In the genomic region with DNA sequence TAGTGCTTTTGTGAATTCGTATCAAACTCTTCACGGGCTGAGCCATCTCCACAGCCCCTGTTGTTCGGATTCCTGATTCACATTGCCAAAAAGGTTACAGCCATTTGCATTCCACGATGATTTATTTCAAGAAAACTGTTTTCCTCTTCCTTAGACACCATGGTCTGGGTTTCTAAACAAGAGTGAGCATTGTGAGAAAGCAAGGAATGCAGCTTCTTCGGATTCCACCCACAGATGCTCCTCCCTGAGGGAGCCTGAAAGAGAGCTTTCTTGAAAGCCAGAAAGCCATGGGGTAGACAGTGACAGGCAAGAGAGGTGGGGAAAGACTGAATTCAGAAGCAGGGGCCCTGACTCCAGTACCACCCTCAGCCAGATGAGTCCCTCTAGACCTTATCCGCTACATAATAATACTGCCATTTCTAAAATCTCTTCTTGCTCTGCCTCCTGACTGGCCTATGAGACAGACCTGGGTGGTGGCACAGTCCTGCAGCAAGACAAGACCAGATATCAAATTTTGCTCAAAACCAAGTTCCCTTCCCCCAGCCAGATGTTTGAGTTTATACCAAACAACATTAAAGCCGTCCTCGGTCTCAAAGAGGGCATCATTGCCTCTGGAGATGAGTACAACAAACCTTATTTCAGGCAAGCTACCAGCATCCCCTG, we compare ENCODE assay signal across 19 mouse cellular contexts.
A peak's percentile ranks its signal among the peaks of the same experiment; 100 is the strongest.
DNase-seq lines count a peak whose midpoint lies in the region; ATAC-seq and TF ChIP-seq lines count a peak whose summit lies in the region.
"Had no signal": no experiment of that assay in that cellular context is flagged by ENCODE, and none has a peak within 500 bp of the region (broad histone marks: within the 10 kb centered on the region; RNA-seq: fewer than 3 reads in every experiment).

No protein-coding gene starts in this region.

- H3K4me2 ChIP-seq in midbrain, embryonic 11.5 days, result no peak overlapping the region

- no peak for TF ChIP-seq EP300 in heart, adult 2 months (IDR thresholded peaks at IDR 0.05; ENCODE audit: insufficient read depth, low read depth, low read length)

- intact Hi-C loops in heart, adult 2 months (cut with DNase I), result no loop called here

- no peak overlapping the region for H3K4me3 ChIP-seq in heart, embryonic 10.5 days
- no peak overlapping the region for H3K4me3 ChIP-seq in heart, adult 2 months
- no peak overlapping the region for H3K4me3 ChIP-seq in midbrain, embryonic 11.5 days (ENCODE audit: low read depth, low read length)
- no peak overlapping the region for H3K4me3 ChIP-seq in midbrain, embryonic 10.5 days
- no peak overlapping the region for H3K4me3 ChIP-seq in olfactory bulb, adult 2 months (ENCODE audit: insufficient read depth, low read depth, low read length)

- no peaks in the 10 kb centered on the region for H3K36me3 ChIP-seq in heart, embryonic 10.5 days
- no peaks in the 10 kb centered on the region for H3K36me3 ChIP-seq in heart, adult 2 months (ENCODE audit: control insufficient read depth, insufficient read depth, low read length)
- H3K36me3 ChIP-seq in midbrain, embryonic 11.5 days (ENCODE audit: control insufficient read depth, insufficient read depth, low read length), result no peaks in the 10 kb centered on the region
- H3K36me3 ChIP-seq in midbrain, embryonic 10.5 days, result no peaks in the 10 kb centered on the region

- no peaks in the 10 kb centered on the region for H3K79me2 ChIP-seq in heart, adult 2 months (replicated peaks; ENCODE audit: control insufficient read depth, insufficient read depth, low read length)

- H3K27me3 ChIP-seq in heart, embryonic 10.5 days (ENCODE audit: insufficient read depth, poor library complexity, severe bottlenecking), result no peaks in the 10 kb centered on the region
- no peaks in the 10 kb centered on the region for H3K27me3 ChIP-seq in heart, adult 2 months (ENCODE audit: control insufficient read depth, insufficient read depth, low read length)
- no peaks in the 10 kb centered on the region for H3K27me3 ChIP-seq in midbrain, embryonic 11.5 days (ENCODE audit: control insufficient read depth, insufficient read depth, low read length)
- no peaks in the 10 kb centered on the region for H3K27me3 ChIP-seq in midbrain, embryonic 10.5 days (ENCODE audit: low read depth, poor library complexity, severe bottlenecking)

- no peak overlapping the region for H3K9ac ChIP-seq in heart, adult 2 months (ENCODE audit: low read depth, low read length)
- H3K9ac ChIP-seq in midbrain, embryonic 11.5 days (ENCODE audit: low read length), result no peak overlapping the region

- H3K9me3 ChIP-seq in heart, embryonic 10.5 days, result no peaks in the 10 kb centered on the region
- H3K9me3 ChIP-seq in midbrain, embryonic 11.5 days (ENCODE audit: control insufficient read depth, low read length), result no peaks in the 10 kb centered on the region
- no peaks in the 10 kb centered on the region for H3K9me3 ChIP-seq in midbrain, embryonic 10.5 days (replicated peaks)

- TF ChIP-seq POLR2A in heart, adult 2 months (IDR thresholded peaks at IDR 0.05; ENCODE audit: insufficient read depth, low read depth, low read length), result no peak
- TF ChIP-seq POLR2A in olfactory bulb, adult 2 months (IDR thresholded peaks at IDR 0.05; ENCODE audit: insufficient read depth, low read depth, low read length), result no peak

- peak overlapping the region; percentile 25; the same call in 1 of the 2 replicates for H3K27ac ChIP-seq in heart, embryonic 10.5 days
- H3K27ac ChIP-seq in heart, adult 2 months, result no peak overlapping the region
- no peak overlapping the region for H3K27ac ChIP-seq in midbrain, embryonic 11.5 days (ENCODE audit: low read depth, low read length)
- no peak overlapping the region for H3K27ac ChIP-seq in midbrain, embryonic 10.5 days (replicated peaks)
- peak overlapping the region; percentile 21; the same call in 1 of the 2 replicates for H3K27ac ChIP-seq in olfactory bulb, adult 2 months (ENCODE audit: insufficient read depth, low read depth, low read length)
- H3K27ac ChIP-seq: stomach, postnatal 0 days had no signal

- peaks cover 14% of the 10 kb centered on the region for H3K4me1 ChIP-seq in heart, embryonic 10.5 days
- H3K4me1 ChIP-seq in heart, adult 2 months (ENCODE audit: control insufficient read depth, insufficient read depth, low read length), result no peaks in the 10 kb centered on the region
- H3K4me1 ChIP-seq in midbrain, embryonic 11.5 days (ENCODE audit: control insufficient read depth, insufficient read depth, low read length), result no peaks in the 10 kb centered on the region
- H3K4me1 ChIP-seq in midbrain, embryonic 10.5 days, result peaks cover 17% of the 10 kb centered on the region
- peaks cover 11% of the 10 kb centered on the region for H3K4me1 ChIP-seq in olfactory bulb, adult 2 months (ENCODE audit: control insufficient read depth, insufficient read depth, low read length)

- TF ChIP-seq CTCF in heart, adult 2 months (IDR thresholded peaks at IDR 0.05), result no peak
- no peak for TF ChIP-seq CTCF in olfactory bulb, adult 2 months (IDR thresholded peaks at IDR 0.05; ENCODE audit: insufficient read depth, low read depth, low read length)

- 67% methylated on average over 8 of the region's 8 CpGs for WGBS in heart, embryonic 10.5 days
- WGBS in heart, adult 2 months, result 79% methylated on average over 8 of the region's 8 CpGs
- 67% methylated on average over 8 of the region's 8 CpGs for WGBS in midbrain, embryonic 11.5 days
- 68% methylated on average over 8 of the region's 8 CpGs for WGBS in midbrain, embryonic 10.5 days
- WGBS in olfactory bulb, adult 2 months, result 45% methylated on average over 8 of the region's 8 CpGs

- ATAC-seq in midbrain, embryonic 11.5 days (ENCODE audit: low FRiP score), result no peak
- ATAC-seq: CD4-positive, CD25-positive, alpha-beta regulatory T cell, adult 4 months; forebrain, embryonic 16.5 days; inflammation-experienced regulatory T-cells, adult 6 months; midbrain, embryonic 16.5 days had no signal

- DNase-seq in embryo, embryonic 10.5 days (ENCODE audit: low spot score), result peak; percentile 22
- DNase-seq in embryo, embryonic 10 days (ENCODE audit: low spot score), result no peak
- DNase-seq in heart, embryonic 10.5 days (ENCODE audit: low spot score), result peak; percentile 65
- DNase-seq in heart, adult 2 months, result no peak
- DNase-seq in midbrain, embryonic 11.5 days (ENCODE audit: low spot score, missing footprints), result peak; percentile 76
- no peak for DNase-seq in midbrain, embryonic 10.5 days (ENCODE audit: low spot score)
- no peak for DNase-seq in layer of hippocampus, adult 18-20 months (ENCODE audit: low spot score in 2 of 2)
- DNase-seq: adrenal gland, postnatal 14 days; cerebellum, adult 11-12 months; cerebellum, postnatal 36 days; kidney, adult 8-10 months; liver; lung, postnatal 10 days had no signal

Comparison
In these comparisons a context has a peak if more than half of its experiments do, and no peak if none do; other contexts are left out.
1. DNase-seq: peak in embryo, embryonic 10.5 days (single experiment), heart, embryonic 10.5 days (single experiment) and midbrain, embryonic 11.5 days (single experiment); none in embryo, embryonic 10 days (single experiment), heart, adult 2 months (0 of 2), midbrain, embryonic 10.5 days (single experiment) and layer of hippocampus, adult 18-20 months (0 of 2).
2. H3K27ac ChIP-seq: peak in heart, embryonic 10.5 days (single experiment) and olfactory bulb, adult 2 months (single experiment); none in heart, adult 2 months (single experiment), midbrain, embryonic 11.5 days (single experiment) and midbrain, embryonic 10.5 days (single experiment).